Mouse (Mus musculus): ENCODE results near the gene Slc13a3. TPM values are rescaled to one million over a fixed set of nuclear protein-coding genes. Genes with fewer than 3 reads are reported as not detected.

Slc13a3 gene
- polyA plus RNA-seq, 1 experiment from 2014 or later, result 0.23 TPM

DNA sequence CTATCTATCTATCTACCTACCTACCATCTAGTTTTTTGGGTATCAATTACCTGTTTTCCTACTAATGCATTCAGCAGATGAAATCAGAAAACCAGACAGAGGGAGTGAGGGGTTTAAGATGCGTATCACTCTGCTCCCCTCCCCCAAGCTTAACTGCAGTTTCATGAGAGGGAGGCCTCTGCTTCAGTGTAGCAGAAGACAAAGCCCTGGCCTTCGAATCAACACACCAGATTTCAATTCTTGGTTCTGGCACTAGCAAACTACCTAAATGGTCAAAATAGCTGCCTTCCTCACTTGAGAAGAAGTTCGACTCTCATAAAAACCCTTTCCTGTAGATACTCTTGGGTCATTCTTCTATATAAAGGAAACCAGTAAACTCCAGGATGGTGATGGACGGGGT is 85.7 kb downstream of the Slc13a3 start:
- Histone ChIP-seq H3K36me3 (peaks cover 44% of the 10 kb centered on the region), H3K9me3 (no peaks in the 10 kb centered on the region), H3K4me2 (peak overlapping the region; percentile 79), H3K27me3 (replicated peaks) (no peaks in the 10 kb centered on the region), H3K9ac (peak overlapping the region; percentile 92), H3K4me3 (peak overlapping the region; percentile 81), H3K27ac (replicated peaks) (peak overlapping the region; percentile 90), H3K4me1 (peaks cover 21% of the 10 kb centered on the region)
- ATAC-seq (ENCODE audit: extremely low read depth, insufficient number of reproducible peaks, low FRiP score, low TSS enrichment), result no peak
- 19% methylated on average over 4 of the region's 4 CpGs for whole genome bisulfite sequencing

- H3K9me3 ChIP-seq, result peaks cover 25% of the 10 kb centered on the region
- H3K4me2 ChIP-seq, result no peak overlapping the region
- no peaks in the 10 kb centered on the region for H3K27me3 ChIP-seq (replicated peaks)
- no peak overlapping the region for H3K9ac ChIP-seq
- peaks cover 92% of the 10 kb centered on the region for H3K36me3 ChIP-seq
- no peak for ATAC-seq (ENCODE audit: extremely low read depth, insufficient number of reproducible peaks, low FRiP score, low TSS enrichment)
- peaks cover 10% of the 10 kb centered on the region for H3K4me1 ChIP-seq
- WGBS, result 95% methylated on average over 25 of the region's 25 CpGs
- no peak overlapping the region for H3K4me3 ChIP-seq
- no peak overlapping the region for H3K27ac ChIP-seq (replicated peaks)
Measured at GRCm38 (mm10) chr2:165380050-165380449, 93.0 kb downstream of the Slc13a3 start.

GRCm38 (mm10) chr2:165376001-165376400 is 97.0 kb downstream of the Slc13a3 start:
- Histone ChIP-seq H3K27me3 (replicated peaks) (no peaks in the 10 kb centered on the region), H3K4me2 (no peak overlapping the region), H3K36me3 (peaks cover 61% of the 10 kb centered on the region), H3K9me3 (peaks cover 19% of the 10 kb centered on the region), H3K9ac (no peak overlapping the region), H3K4me3 (no peak overlapping the region), H3K27ac (replicated peaks) (no peak overlapping the region), H3K4me1 (peaks cover 10% of the 10 kb centered on the region)
- no peak for ATAC-seq (ENCODE audit: extremely low read depth, insufficient number of reproducible peaks, low FRiP score, low TSS enrichment)
- 34% methylated on average over 4 of the region's 4 CpGs for WGBS

DNA sequence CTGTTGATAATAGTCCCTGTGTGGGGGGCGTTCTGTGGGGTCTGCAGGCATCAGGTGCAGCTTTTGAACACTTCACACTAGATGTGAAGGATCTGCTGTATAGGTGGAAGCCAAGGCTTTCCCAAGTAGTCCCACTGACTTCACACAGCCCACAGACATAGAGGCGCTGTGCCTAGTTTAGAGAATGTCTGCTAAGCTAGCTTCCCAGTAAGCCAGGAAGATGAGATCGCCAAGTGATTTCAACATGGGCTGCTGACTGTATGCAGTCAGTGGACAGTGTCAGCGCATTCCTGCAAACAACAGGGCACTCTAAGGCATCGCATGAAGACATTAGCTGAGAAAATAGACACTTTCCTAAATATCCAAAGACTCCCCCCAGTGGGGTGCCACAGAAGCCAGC is 97.6 kb downstream of the Slc13a3 start:
- H3K9me3 ChIP-seq, result peaks cover 14% of the 10 kb centered on the region
- no peak overlapping the region for H3K4me3 ChIP-seq
- no peak overlapping the region for H3K27ac ChIP-seq (replicated peaks)
- peaks cover 10% of the 10 kb centered on the region for H3K4me1 ChIP-seq
- peaks cover 56% of the 10 kb centered on the region for H3K36me3 ChIP-seq
- H3K9ac ChIP-seq, result no peak overlapping the region
- no peak overlapping the region for H3K4me2 ChIP-seq
- H3K27me3 ChIP-seq (replicated peaks), result no peaks in the 10 kb centered on the region; the same call in 1 of the 2 replicates
- 67% methylated on average over 5 of the region's 5 CpGs for WGBS
- ATAC-seq (ENCODE audit: extremely low read depth, insufficient number of reproducible peaks, low FRiP score, low TSS enrichment), result no peak

GRCm38 (mm10) chr2:165371066-165371465 is 102.0 kb downstream of the Slc13a3 start:
- peaks cover 27% of the 10 kb centered on the region for H3K4me1 ChIP-seq
- peaks cover 6% of the 10 kb centered on the region; the same call in 1 of the 2 replicates for H3K9me3 ChIP-seq
- H3K4me3 ChIP-seq, result no peak overlapping the region
- peaks cover 33% of the 10 kb centered on the region for H3K27me3 ChIP-seq (replicated peaks)
- H3K4me2 ChIP-seq, result no peak overlapping the region
- peaks cover 17% of the 10 kb centered on the region for H3K36me3 ChIP-seq
- no peak overlapping the region for H3K9ac ChIP-seq
- no peak overlapping the region for H3K27ac ChIP-seq (replicated peaks)
- no peak for ATAC-seq (ENCODE audit: extremely low read depth, insufficient number of reproducible peaks, low FRiP score, low TSS enrichment)
- WGBS, result 37% methylated on average over 3 of the region's 3 CpGs

DNA sequence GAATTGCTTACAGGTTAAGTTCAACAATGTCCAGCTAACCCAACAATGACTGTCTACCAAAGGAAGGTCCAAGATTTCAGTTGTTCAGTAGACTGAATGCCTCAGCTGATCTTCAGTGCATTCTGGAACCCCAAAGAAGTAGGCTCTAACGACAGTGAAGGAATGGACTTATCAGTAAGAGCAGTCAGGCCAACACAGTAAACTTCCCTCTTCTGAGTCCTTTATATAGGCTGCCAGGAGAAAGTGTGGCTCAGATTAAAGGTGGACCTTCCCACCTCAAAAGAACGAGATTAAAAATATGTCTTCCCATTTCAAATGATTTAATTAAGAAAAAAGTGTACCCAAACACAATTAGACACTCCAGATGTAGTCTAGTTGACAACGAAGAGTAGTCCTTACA is 102.7 kb downstream of the Slc13a3 start:
- 56% methylated on average over 3 of the region's 3 CpGs for WGBS
- no peak for ATAC-seq (ENCODE audit: extremely low read depth, insufficient number of reproducible peaks, low FRiP score, low TSS enrichment)
- H3K9ac ChIP-seq, result no peak overlapping the region
- H3K36me3 ChIP-seq, result peaks cover 12% of the 10 kb centered on the region
- no peak overlapping the region for H3K4me2 ChIP-seq
- no peak overlapping the region for H3K4me3 ChIP-seq
- peaks cover 22% of the 10 kb centered on the region for H3K4me1 ChIP-seq
- H3K9me3 ChIP-seq, result peaks cover 6% of the 10 kb centered on the region; the same call in 1 of the 2 replicates
- H3K27me3 ChIP-seq (replicated peaks), result peaks cover 40% of the 10 kb centered on the region
- no peak overlapping the region for H3K27ac ChIP-seq (replicated peaks)

- H3K4me3 ChIP-seq, result peak within 1 kb of the TSS; percentile 32
- no peaks in the 10 kb centered on the region for H3K9me3 ChIP-seq
- 2% methylated on average over 27 of the region's 27 CpGs for WGBS
- peak within 1 kb of the TSS; percentile 61 for H3K4me2 ChIP-seq
- H3K27ac ChIP-seq (replicated peaks), result no peak within 1 kb of the TSS
- no peak for ATAC-seq (ENCODE audit: extremely low read depth, insufficient number of reproducible peaks, low FRiP score, low TSS enrichment)
- peaks cover 57% of the 10 kb centered on the region for H3K27me3 ChIP-seq (replicated peaks)
- H3K36me3 ChIP-seq, result no peaks in the 10 kb centered on the region
- H3K4me1 ChIP-seq, result peaks cover 26% of the 10 kb centered on the region
- H3K9ac ChIP-seq, result no peak within 1 kb of the TSS
Measured at GRCm38 (mm10) chr2:165368496-165368895, 104.5 kb downstream of the Slc13a3 start, which contains the start of gene Zfp663. Gene Zfp663, minus strand, starts transcription at chr2:165368729.

DNA sequence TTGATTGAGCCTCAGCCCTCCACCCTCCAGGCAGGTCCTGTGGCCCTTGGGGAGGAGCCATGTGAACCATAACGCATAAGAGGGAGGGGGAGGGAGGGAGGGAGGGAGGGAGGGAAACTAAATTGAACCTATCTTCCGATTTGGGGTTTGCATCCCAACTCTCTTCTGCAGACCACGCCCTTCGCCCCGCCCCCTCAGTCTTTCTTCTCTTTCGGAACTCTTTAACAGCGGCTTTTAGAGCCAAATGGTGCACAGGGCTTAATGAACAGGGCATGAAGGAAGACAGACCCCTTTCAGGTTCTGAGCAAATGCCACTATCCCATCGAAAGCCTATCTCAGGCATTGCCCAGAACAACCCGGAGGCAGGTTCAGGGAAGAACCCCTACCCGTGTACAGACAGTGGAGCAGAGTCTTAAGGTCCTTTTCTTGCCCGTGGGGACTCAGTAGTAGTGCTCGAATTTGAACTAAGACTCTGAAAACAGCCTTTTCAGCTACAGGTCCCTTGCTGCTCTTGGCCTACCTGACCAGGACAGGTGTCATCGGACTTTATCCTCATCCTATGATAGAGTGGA is 105.1 kb downstream of the Slc13a3 start:
- H3K27me3 ChIP-seq (replicated peaks), result peaks cover 62% of the 10 kb centered on the region
- no peak for ATAC-seq (ENCODE audit: extremely low read depth, insufficient number of reproducible peaks, low FRiP score, low TSS enrichment)
- peak overlapping the region; percentile 61 for H3K4me2 ChIP-seq
- no peak overlapping the region for H3K27ac ChIP-seq (replicated peaks)
- H3K9ac ChIP-seq, result no peak overlapping the region
- peaks cover 26% of the 10 kb centered on the region for H3K4me1 ChIP-seq
- H3K4me3 ChIP-seq, result peak overlapping the region; percentile 32
- no peaks in the 10 kb centered on the region for H3K9me3 ChIP-seq
- WGBS, result 4% methylated on average over 13 of the region's 13 CpGs
- no peaks in the 10 kb centered on the region for H3K36me3 ChIP-seq

DNA sequence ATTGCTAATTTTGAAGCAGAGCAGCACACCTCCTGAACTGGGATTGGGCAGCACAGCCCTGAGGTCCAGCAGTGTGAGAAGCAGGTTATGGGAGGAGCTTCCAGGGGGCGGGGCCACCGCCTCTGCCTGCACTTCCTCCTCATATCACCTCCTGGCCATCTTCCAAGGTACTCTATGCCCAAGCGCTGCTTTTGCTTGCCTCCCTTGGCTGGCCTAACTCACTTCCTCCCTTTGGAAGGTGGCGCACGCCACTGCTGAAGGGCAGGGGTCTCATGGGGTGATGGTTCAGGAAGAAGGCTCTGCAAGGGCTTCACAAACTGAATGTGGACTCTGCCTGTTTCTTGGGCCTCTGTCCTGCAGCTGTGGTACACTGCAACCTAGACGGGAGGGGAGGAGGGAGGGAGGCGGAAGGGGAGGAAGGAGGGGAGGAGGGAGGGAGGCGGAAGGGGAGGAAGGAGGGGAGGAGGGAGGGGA is 105.9 kb downstream of the Slc13a3 start:
- no peak overlapping the region for H3K4me3 ChIP-seq
- peaks cover 26% of the 10 kb centered on the region for H3K4me1 ChIP-seq
- H3K27me3 ChIP-seq (replicated peaks), result peaks cover 71% of the 10 kb centered on the region
- H3K9me3 ChIP-seq, result no peaks in the 10 kb centered on the region
- ATAC-seq (ENCODE audit: extremely low read depth, insufficient number of reproducible peaks, low FRiP score, low TSS enrichment), result 0 out of 2 replicates have a peak, but pooled peaks have one; percentile 13
- 5% methylated on average over 5 of the region's 8 CpGs for WGBS
- H3K9ac ChIP-seq, result no peak overlapping the region
- peak overlapping the region; percentile 33; the same call in 1 of the 2 replicates for H3K4me2 ChIP-seq
- no peak overlapping the region for H3K27ac ChIP-seq (replicated peaks)
- H3K36me3 ChIP-seq, result no peaks in the 10 kb centered on the region

DNA sequence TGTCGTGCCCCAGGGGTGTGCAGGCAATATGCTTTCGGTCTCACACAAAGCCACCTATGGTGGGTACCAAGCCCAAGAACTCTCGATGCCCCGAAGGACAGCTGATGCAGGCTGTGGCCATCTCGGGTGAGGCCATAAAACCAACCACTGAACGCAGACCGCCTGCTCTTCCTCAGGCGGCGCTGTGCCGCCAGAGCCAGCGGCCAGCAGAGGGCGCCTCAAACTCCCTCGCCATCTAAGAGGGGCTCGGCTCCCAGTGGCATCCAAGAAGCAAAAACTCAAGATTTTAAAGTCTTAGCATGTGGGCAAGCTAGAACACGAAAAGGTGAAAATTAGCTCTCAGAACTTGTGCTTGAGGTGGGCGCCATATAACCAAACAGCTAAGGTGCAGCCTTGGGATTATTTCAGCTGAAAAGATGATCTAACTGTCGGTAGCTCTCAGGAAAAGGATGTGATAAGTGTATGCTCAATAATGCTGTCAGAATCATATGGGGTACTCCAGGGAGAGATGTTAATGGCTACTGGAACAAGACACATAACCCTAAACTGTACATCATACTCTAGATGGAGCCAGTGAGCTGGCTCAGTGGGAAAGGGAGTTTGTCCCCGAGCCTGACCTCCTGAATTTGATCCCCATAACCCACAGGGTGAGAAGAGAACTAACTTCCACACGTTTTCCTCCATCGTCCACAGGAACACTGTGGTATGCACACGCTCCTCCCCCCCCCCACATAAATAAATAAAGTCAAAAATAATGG is 108.5 kb downstream of the Slc13a3 start:
- Histone ChIP-seq H3K4me3 (peak overlapping the region; percentile 13; the same call in 1 of the 2 replicates), H3K9me3 (no peaks in the 10 kb centered on the region), H3K36me3 (no peaks in the 10 kb centered on the region), H3K9ac (no peak overlapping the region), H3K27me3 (replicated peaks) (peaks cover 76% of the 10 kb centered on the region), H3K4me1 (peaks cover 26% of the 10 kb centered on the region), H3K27ac (replicated peaks) (no peak overlapping the region), H3K4me2 (peak overlapping the region; percentile 48)
- ATAC-seq (ENCODE audit: extremely low read depth, insufficient number of reproducible peaks, low FRiP score, low TSS enrichment), result no peak; the same call in 1 of the 2 replicates
- WGBS, result 12% methylated on average over 21 of the region's 21 CpGs

DNA sequence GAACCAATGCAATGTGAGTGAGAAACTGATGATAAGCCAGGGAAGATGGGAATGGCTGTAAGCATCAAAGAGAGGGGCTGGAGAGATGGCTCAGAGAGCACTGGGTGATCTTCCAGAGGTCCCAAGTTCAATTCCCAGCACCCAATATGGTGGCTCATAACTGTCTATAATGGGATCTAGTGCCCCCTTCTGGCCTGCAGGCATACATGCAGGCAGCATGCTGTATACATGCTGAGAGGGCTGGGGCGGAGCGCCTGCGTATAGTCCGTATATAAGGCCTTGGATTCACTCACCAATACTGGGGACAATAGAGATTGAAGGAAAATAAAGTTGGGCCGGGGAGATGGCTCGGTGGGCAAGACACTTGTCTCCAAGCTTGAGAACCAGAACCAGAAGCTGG is 109.7 kb downstream of the Slc13a3 start:
- WGBS, result 86% methylated on average over 6 of the region's 6 CpGs
- Histone ChIP-seq H3K4me3 (no peak overlapping the region), H3K4me1 (peaks cover 22% of the 10 kb centered on the region), H3K9me3 (no peaks in the 10 kb centered on the region), H3K36me3 (no peaks in the 10 kb centered on the region), H3K9ac (no peak overlapping the region), H3K27ac (replicated peaks) (no peak overlapping the region), H3K27me3 (replicated peaks) (peaks cover 69% of the 10 kb centered on the region), H3K4me2 (no peak overlapping the region)
- no peak for ATAC-seq (ENCODE audit: extremely low read depth, insufficient number of reproducible peaks, low FRiP score, low TSS enrichment)
